Mouse (Mus musculus): ENCODE measurements around the gene Ss18l2.

Ss18l2 gene

DNA sequence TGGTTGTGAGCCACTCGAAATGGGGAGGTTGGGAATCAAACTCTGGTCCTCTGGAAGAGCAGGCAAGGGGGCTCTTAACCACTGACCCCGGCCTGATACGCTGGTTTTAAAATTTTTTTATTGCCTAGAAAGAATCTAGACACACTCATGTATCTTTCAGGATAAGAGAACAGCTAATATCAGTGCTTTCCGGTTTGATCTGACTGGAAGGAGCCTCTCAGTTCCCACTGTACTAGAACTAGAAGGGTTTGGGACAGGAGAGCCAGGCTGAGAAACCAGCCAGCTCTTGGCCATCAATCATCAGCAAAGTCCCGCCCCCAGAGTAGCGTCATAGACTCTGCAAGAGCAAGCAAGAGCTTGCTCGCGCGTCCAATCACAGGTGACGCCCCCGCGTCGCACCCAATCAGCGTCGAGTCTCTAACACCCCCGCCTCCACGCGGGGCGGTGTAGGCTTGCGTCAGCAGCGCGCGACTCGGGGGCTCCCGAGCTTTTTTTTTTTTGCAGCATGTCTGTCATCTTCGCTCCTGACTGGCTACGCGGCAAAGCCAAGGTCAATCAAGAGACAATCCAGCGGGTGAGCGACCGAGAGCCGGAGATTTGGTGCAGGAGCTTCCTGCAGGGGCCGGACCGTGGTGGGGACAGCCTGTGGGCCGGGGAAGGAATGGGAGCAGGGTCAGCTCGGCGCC lies at the start of gene Ss18l2:
Gene Ss18l2 (plus strand): TSS at position 432 of the 686 bp plus-strand sequence.
- DNase-seq (ENCODE audit: low spot score in 2 of 2), result peak; percentile 96 to 98

DNA sequence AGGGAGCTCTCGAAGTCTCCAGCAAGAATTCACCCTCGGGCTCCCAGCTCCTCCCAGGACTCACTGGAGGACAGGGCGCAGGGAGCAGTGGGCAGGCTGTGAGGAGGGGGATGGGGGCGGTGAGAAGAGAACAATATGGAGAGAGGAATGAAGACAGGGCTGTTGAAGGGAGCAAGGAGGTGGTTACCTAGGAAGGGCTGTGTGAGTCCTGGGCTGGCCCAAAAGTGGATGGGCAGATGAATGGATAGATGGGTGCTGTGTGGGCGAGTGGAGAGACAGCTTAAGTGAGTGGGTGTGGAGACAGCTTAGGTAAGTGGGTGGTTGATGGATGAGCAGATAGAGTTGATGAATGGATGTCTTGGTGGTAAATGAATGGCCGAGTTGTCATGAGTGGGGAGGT lies 46.7 kb upstream of the Ss18l2 start:
- peak in 1 of 2 experiments; percentile 55 for DNase-seq (ENCODE audit: low spot score in 2 of 2)

DNA sequence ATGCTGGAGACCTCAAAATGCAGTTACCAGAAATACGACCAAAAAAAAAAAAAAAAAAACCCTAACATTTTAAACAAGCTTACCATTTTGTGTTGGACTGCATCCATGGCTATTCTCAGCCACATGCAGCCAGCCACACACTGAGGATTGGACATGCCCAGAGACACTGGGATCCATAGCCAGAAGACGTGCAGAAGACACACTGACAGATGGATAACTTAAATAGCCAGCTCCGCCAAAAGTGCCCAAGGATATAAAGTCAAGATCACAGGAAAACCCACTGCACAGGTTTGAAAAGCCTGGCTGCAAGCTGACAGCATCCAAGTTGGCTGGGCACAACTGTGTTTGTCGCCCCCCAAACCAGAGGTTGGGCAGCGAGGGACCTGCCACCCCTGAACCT lies 46.0 kb upstream of the Ss18l2 start:
- peak in 1 of 2 experiments; percentile 60 for DNase-seq (ENCODE audit: low spot score in 2 of 2)

GRCm38 (mm10) chr9:121666957-121667630 lies 43.0 kb upstream of the Ss18l2 start:
- DNase-seq (ENCODE audit: low spot score in 2 of 2), result peak in 1 of 2 experiments; percentile 75

DNA sequence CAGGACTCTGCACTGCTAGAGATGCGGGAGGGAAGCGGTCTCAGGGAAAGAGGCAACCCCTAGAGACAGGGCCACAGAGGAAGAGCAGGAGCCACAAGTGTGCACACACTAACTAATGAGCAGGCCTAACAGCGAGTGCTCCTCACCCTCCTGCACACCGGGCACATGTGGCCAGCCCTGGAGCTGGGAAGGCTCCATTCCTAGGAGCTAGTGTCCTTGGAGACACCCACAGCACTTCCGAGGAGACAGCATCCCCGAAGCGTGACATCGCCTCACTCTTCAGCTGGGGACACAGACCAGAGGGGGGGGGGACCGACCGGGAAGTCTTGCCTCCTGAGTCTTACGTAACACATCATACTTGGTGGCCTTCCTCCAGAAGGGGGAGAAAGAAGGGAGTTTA lies 42.3 kb upstream of the Ss18l2 start:
- peak in 1 of 2 experiments; percentile 32 for DNase-seq (ENCODE audit: low spot score in 2 of 2)

DNA sequence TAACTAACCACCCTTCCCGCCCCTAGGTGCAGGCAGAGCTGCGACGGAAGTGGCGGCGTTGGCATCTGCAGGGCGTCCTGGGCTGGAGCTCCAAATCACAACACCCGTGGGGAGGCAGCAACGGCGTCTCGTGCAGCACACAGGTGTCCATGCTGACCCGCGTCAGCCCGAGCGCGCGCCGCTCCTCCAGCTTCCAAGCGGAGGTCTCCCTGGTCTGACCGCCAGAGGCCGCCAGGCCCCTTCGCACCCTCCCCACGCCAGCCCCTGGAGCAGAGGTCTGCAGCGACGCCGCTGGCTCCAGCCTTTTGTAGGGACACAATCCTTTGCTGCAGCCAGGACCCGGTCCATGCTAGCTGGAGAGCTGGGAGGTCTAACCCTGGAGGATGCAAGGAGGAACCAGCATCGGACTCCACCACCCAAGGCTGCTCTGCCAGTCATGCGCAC lies 40.8 kb upstream of the Ss18l2 start:
- DNase-seq (ENCODE audit: low spot score in 2 of 2), result peak in 1 of 2 experiments; percentile 24

DNA sequence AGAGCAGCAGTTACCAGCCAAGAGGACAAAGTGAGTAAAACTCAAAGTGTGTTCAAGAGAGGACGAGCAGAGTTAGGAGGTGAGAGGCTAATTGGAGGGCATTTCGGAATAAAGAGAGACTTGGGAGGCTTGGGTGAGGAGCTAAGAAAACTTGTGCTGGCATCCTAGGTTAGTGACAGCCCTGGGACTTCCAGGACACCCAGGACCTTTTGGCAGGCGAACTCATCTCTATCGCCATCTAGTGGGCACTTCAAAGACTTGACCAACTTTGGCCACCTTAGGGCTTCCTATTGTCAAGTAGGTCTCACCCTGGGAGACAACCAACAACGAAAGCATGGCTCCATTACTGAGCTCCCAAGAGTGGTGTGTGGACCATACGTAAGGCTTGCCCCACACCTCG lies 38.8 kb upstream of the Ss18l2 start:
- DNase-seq (ENCODE audit: low spot score in 2 of 2), result peak in 1 of 2 experiments; percentile 40

DNA sequence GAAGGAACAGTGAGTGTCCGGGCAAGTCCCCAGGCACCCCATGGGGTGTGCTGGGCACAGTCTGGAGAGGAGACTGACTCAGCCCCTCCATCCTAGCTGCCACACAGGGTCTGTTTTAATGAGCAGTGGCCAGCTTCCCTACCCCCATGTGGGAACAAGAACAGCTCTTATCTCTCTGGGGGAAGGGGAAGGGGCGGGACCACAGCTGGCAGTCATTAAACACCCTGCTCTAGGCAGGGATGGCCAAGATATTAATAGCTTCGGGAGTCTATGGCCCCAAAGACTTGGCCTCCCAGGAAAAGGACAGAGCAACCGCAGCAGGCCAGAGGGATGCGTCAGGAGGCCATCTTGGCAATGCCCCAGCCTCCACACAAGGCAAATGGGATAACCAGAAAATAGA lies 37.8 kb upstream of the Ss18l2 start:
- no peak for DNase-seq (ENCODE audit: low spot score in 2 of 2)

DNA sequence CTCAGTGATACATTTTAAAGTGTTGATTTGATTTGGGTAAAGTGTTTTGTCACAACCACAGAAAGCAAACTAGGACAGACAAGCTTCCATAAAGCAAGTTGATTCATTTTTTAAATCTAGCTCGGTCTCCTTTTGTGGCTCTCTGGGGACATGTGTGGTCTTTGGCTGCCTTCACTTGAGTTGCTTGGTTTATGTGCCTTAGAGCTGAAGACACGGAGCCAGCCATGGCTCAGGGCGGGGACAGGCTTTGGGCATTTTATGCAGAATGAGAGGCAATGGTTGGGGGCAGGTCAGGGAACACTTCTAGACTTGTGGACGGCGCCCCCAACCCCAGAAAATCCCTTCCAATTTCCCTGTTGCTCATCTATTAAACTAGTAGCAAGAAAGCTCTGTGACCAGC lies 36.4 kb upstream of the Ss18l2 start:
- DNase-seq (ENCODE audit: low spot score in 2 of 2), result no peak

- DNase-seq (ENCODE audit: low spot score in 2 of 2), result no peak
Observed at GRCm38 (mm10) chr9:121675011-121675410, 35.1 kb upstream of the Ss18l2 start.

DNA sequence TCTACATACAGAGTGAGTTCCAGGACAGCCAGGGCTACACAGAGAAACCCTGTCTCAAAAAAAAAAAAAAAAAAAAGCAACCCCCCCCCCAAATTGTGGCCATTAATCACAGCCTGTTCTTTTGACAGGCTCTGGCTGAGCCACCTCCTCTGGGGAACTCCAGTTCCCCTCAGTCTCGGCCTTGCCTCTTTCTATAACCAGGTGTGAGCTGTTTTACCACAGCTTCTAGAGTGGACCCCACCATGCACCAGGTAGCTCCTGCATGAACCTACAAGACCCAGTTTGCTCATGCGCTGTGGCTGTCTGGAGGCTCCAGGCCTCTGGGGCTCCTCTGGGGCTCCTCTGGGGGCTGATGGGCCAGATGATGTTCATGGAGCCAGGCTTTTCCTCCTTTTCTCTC lies 34.6 kb upstream of the Ss18l2 start:
- DNase-seq (ENCODE audit: low spot score in 2 of 2), result no peak

DNA sequence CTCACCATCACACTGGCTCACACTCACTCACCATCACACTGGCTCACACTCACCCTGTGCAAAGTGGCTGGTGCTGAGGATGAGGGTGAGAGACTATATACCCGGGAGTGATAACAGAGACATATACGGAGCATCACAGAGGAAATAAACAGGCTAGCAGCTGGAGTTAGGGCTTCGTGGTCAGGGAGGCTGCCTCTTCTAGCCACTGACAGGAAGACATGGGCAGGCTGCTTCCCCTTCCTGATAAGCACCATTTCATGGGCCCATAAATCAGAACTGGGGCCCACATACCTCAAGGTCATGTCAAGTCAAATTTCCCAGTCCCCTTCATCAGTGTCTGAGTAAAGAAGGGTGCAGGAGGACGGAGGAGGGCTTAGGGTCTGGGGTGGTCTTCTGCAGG lies 33.1 kb upstream of the Ss18l2 start:
- DNase-seq (ENCODE audit: low spot score in 2 of 2), result no peak

GRCm38 (mm10) chr9:121677476-121677875 lies 32.7 kb upstream of the Ss18l2 start:
- no peak for DNase-seq (ENCODE audit: low spot score in 2 of 2)

DNA sequence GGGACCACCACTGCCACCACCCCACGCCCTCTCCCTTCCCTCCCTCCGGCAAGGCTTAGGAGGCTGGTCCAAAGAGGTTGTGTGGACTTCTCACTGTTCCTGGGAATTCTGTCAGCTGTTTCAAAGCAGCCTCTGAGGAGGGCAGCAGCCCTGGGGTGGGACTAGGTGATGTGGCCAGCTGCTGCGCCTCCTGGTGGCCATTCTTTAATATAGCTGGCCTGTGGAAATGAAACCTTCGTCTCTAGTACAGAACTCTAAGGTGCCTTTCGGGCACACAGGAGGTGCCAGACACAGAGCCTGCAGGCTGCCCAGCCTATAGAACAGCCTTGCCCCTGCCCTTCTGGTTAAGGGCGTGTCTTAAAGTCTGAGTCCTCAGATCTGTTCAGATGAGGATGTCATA lies 30.6 kb upstream of the Ss18l2 start:
- DNase-seq (ENCODE audit: low spot score in 2 of 2), result peak in 1 of 2 experiments; percentile 54

DNA sequence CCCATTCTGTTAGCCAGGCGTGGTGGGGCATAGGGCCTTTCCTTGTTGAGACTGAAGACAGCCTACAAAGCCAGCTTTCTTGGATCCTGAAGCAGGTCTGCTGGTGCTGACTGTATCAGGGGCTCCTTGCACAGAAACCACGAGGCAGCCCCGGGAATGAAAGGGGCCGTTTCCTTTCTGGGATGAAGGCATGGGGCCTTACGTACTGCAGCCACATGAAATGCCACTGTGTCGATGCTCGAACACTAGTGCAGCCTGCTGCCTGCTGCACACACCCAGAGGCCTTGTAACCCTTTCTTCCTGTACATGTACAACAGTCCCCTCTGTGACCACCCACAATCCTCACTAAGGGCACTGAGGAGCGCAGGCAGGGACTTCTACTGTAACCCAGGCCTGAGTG lies 28.9 kb upstream of the Ss18l2 start:
- no peak for DNase-seq (ENCODE audit: low spot score in 2 of 2)

DNA sequence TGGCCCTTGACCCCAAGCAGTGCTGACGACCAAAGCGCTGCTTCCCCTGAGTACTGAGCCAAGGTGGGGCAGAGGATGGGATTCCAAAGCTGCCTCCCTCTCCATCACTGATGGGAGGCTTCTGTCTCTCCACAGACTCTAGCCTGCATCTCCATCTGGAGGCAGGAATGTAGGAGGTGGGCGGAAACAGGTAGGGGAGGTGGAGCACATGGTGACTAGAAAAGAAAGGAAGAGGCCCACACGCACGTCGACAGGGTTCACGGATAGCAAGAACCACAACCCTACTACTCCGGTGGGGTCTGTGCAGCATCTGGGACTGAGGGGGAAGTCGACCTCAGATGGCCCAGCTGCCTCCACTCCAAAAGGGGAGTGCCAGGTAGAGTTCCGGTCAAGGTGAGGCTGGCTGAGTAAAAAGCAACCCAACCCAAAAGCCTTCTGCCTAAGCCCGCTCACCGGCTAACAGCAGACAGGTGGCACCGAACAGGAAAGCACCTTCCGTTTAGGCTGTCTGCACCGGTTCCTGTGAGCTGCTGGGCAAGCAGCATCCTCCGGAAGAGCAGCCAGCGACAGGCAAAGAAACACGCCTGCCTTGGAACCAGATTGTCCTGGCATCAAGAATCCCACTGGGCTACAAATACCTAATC lies 28.0 kb upstream of the Ss18l2 start:
- no peak for DNase-seq (ENCODE audit: low spot score in 2 of 2)

- no peak for DNase-seq (ENCODE audit: low spot score in 2 of 2)
Observed at GRCm38 (mm10) chr9:121684702-121685101, 25.4 kb upstream of the Ss18l2 start.

GRCm38 (mm10) chr9:121690200-121690651 lies 19.9 kb upstream of the Ss18l2 start:
- DNase-seq (ENCODE audit: low spot score in 2 of 2), result peak in 1 of 2 experiments; percentile 58

GRCm38 (mm10) chr9:121690734-121691133 lies 19.4 kb upstream of the Ss18l2 start:
- no peak for DNase-seq (ENCODE audit: low spot score in 2 of 2)

DNA sequence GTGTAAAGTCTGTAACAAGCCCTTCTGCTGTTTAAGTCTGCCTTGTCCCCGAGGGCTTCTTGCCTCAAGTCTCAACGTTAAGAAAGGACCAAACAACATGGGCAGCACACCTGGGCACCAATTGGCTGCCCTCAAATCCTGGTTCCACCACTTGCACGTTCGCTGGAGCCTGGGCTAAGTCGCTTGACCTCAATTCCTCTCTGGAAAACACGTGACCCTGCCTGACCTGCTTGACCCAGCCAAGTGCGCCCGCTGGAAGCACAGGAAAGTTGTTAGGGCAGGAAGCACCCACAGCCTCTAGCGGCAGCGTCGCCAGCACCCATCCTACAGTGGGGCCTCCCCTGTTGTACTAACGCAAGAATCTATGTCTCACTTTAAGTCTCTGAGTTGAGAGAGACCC lies 15.4 kb upstream of the Ss18l2 start:
- DNase-seq (ENCODE audit: low spot score in 2 of 2), result no peak

DNA sequence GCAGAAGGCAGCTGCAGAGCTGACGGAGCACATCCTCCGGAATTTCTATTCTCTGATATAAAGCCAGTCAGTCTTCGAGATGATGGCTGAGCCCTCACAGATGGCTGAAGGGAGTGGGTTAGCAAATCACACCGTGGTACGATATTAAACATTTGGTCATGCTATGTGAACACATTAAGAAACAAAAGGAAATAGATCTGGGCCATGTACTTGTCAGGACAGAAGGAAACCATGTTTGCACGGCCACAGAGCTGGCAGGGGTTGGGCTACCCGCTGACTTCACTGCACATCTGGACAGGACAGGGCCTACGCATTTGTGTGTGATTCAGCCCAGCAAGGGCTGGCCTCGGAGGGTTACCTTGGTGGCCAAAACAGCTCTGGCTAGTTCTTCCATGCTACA lies 13.5 kb upstream of the Ss18l2 start:
- no peak for DNase-seq (ENCODE audit: low spot score in 2 of 2)

DNA sequence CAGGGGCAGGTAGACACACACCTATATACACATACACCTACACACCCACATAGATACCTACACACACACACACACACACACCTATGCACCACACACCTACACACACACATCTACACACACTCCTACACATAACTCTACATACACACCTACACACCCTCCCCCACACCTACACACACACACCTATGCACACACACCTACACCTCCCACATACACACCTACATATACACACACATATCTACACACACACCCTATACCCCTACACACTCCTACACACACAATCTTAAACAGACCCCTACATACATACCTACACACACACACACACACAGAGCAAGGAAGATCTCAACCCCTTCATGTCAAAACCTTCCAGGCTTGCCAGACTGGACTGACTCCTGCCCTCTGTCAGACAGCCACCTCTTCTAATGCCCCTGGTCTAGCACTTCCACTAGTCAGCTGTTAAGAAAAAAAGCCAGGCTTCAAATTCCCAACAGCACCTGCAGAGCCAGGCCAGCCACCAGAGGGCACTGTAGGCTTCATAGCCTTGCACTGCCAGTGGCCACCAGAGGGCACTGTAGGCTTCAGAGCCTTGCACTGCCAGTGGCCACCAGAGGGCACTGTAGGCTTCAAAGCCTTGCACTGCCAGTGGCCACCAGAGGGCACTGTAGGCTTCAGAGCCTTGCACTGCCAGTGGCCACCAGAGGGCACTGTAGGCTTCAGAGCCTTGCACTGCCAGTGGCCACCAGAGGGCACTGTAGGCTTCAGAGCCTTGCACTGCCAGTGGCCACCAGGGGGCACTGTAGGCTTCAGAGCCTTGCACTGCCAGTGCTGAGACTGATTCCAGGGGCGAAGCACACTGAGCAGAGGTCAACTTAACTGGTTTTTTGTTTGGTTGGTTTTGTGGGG lies 12.7 kb upstream of the Ss18l2 start:
- DNase-seq (ENCODE audit: low spot score in 2 of 2), result peak in 1 of 2 experiments; percentile 73

Data from left cerebral cortex, adult 9 months (tissue).